Mouse (Mus musculus) 3134 (cell line): ENCODE measurements around the gene Col27a1.

Experiments used
- DNase-seq: peaks from one replicate; pipeline ENCODE4 v3.0.0-alpha.2; 2011; ENCODE audit warnings: low spot score; ENCODE audit not compliant: insufficient read length; ENCODE audit errors: extremely low read depth

Gene Col27a1

GRCm38 (mm10) chr4:63362150-63362549 is 148.3 kb downstream of the Col27a1 start, which contains the start of gene Orm2:
Gene Orm2, plus strand, starts transcription at chr4:63362449.
- DNase-seq: peak; percentile 62

- peak; percentile 68 for DNase-seq
These were observed 154.8 kb downstream of the Col27a1 start for GRCm38 (mm10) chr4:63368577-63368976.

GRCm38 (mm10) chr4:63370897-63371296 is 157.1 kb downstream of the Col27a1 start:
- DNase-seq: no peak

- no peak for DNase-seq
These were observed 158.1 kb downstream of the Col27a1 start for GRCm38 (mm10) chr4:63371890-63372289.

- no peak for DNase-seq
These were observed 159.6 kb downstream of the Col27a1 start for GRCm38 (mm10) chr4:63373404-63373803.

- DNase-seq: no peak
These were observed 160.5 kb downstream of the Col27a1 start for GRCm38 (mm10) chr4:63374331-63374730.

- no peak for DNase-seq
These were observed 161.6 kb downstream of the Col27a1 start for GRCm38 (mm10) chr4:63375367-63375766.

- DNase-seq: no peak
These were observed 163.7 kb downstream of the Col27a1 start for GRCm38 (mm10) chr4:63377483-63377882.

- no peak for DNase-seq
These were observed 169.0 kb downstream of the Col27a1 start for GRCm38 (mm10) chr4:63382676-63383369.

- DNase-seq: no peak
These were observed 169.7 kb downstream of the Col27a1 start for GRCm38 (mm10) chr4:63383474-63383873.

GRCm38 (mm10) chr4:63384262-63384661 is 170.5 kb downstream of the Col27a1 start:
- DNase-seq: no peak
